Mouse (Mus musculus): ENCODE data around the gene Plpp4. TPM values are rescaled to one million over a fixed set of nuclear protein-coding genes. Genes with fewer than 3 reads are reported as not detected.

The Plpp4 gene
- total and polyA plus RNA-seq, 3 experiments = not detected

DNA sequence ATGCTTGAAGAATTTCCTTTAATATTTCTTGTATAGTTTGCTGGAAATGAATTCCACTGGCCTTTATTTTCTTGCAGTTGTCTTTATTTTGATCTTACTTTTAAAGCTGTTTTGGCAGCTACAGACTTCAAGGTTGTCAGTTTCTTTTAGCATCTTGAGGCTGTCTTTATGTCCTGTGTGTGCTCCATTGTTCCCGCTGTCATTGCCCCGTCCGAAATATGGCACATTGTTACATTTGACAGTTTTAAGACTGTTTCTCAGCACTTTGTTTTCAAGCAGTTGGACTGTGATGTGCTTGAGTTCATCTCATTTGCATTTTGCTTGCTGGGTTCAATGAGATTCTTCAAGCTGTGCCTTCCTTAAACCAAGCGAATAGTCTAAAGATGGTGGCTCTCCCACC, 17.0 kb downstream of the Plpp4 start:
- dilution Hi-C loops (cut with MboI; ENCODE audit: extremely low pct_ligation_motif_present, extremely low pct_unique_long_range_greater_than_20kb, low sequenced_read_pairs) = no loop called here
- H3K9ac ChIP-seq (ENCODE audit: insufficient read depth, low read depth) = no peak overlapping the region
- H3K27ac ChIP-seq (ENCODE audit: insufficient read depth, low read depth) = no peak overlapping the region
- no peaks in the 10 kb centered on the region for H3K4me1 ChIP-seq (ENCODE audit: control insufficient read depth in 1 of 2, insufficient read depth in 2 of 2)
- in situ Hi-C loops (cut with MboI; ENCODE audit: low pct_ligation_motif_present, low pct_unique_long_range_greater_than_20kb, low sequenced_read_pairs) = no loop called here
- no peak overlapping the region for H3K4me2 ChIP-seq (ENCODE audit: insufficient read depth, low read depth, poor library complexity, severe bottlenecking)
- H3K79me2 ChIP-seq (replicated peaks; ENCODE audit: control insufficient read depth, extremely low read depth, insufficient read depth, poor library complexity, severe bottlenecking) = no peaks in the 10 kb centered on the region
- peaks cover 45% of the 10 kb centered on the region for H3K27me3 ChIP-seq (replicated peaks)
- no peak overlapping the region for H3K4me3 ChIP-seq (replicated peaks in 1 of 3; ENCODE audit: low read depth in 2 of 3, low read length in 2 of 3, poor library complexity in 1 of 3)
- no peaks in the 10 kb centered on the region for H3K36me3 ChIP-seq (replicated peaks in 1 of 2; ENCODE audit: control insufficient read depth in 1 of 2, insufficient read depth in 1 of 2, low read length in 1 of 2)
- TF ChIP-seq RCOR1 (conservative IDR thresholded peaks at IDR 0.05; ENCODE audit: low read depth, low read length) (no peak), NELFE (IDR thresholded peaks at IDR 0.05; ENCODE audit: low read depth, low read length) (no peak), ZC3H11A (IDR thresholded peaks at IDR 0.05; ENCODE audit: low read depth, low read length) (no peak), MYC (IDR thresholded peaks at IDR 0.05; ENCODE audit: low read depth, low read length) (no peak), MAFK (IDR thresholded peaks at IDR 0.05; ENCODE audit: insufficient replicate concordance, low read length) (no peak)
- no peaks in the 10 kb centered on the region for H3K9me3 ChIP-seq (replicated peaks; ENCODE audit: low read length)
- no peak for DNase-seq (ENCODE audit: extremely low read depth)

GRCm38 (mm10) chr7:129274726-129275125, 17.9 kb downstream of the Plpp4 start:
- Histone ChIP-seq H3K27ac (ENCODE audit: insufficient read depth, low read depth) (no peak overlapping the region), H3K79me2 (replicated peaks; ENCODE audit: control insufficient read depth, extremely low read depth, insufficient read depth, poor library complexity, severe bottlenecking) (no peaks in the 10 kb centered on the region), H3K36me3 (replicated peaks in 1 of 2; ENCODE audit: control insufficient read depth in 1 of 2, insufficient read depth in 1 of 2, low read length in 1 of 2) (no peaks in the 10 kb centered on the region), H3K9ac (ENCODE audit: insufficient read depth, low read depth) (no peak overlapping the region), H3K4me2 (ENCODE audit: insufficient read depth, low read depth, poor library complexity, severe bottlenecking) (no peak overlapping the region), H3K27me3 (replicated peaks) (peaks cover 53% of the 10 kb centered on the region), H3K4me3 (replicated peaks in 1 of 3; ENCODE audit: low read depth in 2 of 3, low read length in 2 of 3, poor library complexity in 1 of 3) (no peak overlapping the region), H3K9me3 (replicated peaks; ENCODE audit: low read length) (no peaks in the 10 kb centered on the region), H3K4me1 (ENCODE audit: control insufficient read depth in 1 of 2, insufficient read depth in 2 of 2) (no peaks in the 10 kb centered on the region)
- dilution Hi-C loops (cut with MboI; ENCODE audit: extremely low pct_ligation_motif_present, extremely low pct_unique_long_range_greater_than_20kb, low sequenced_read_pairs) = no loop called here
- DNase-seq (ENCODE audit: extremely low read depth) = no peak
- TF ChIP-seq TCF12 (IDR thresholded peaks at IDR 0.05; ENCODE audit: low read depth, low read length) (no peak), RCOR1 (conservative IDR thresholded peaks at IDR 0.05; ENCODE audit: low read depth, low read length) (no peak), GABPA (IDR thresholded peaks at IDR 0.05; ENCODE audit: insufficient replicate concordance, low read depth, low read length) (no peak)
- in situ Hi-C loops (cut with MboI; ENCODE audit: low pct_ligation_motif_present, low pct_unique_long_range_greater_than_20kb, low sequenced_read_pairs) = no loop called here

- DNase-seq (ENCODE audit: extremely low read depth) = no peak
- TF ChIP-seq ZMIZ1 (IDR thresholded peaks at IDR 0.05; ENCODE audit: low read depth, low read length) = no peak
- TF ChIP-seq RCOR1 (conservative IDR thresholded peaks at IDR 0.05; ENCODE audit: low read depth, low read length) = no peak
- no peak overlapping the region for H3K9ac ChIP-seq (ENCODE audit: insufficient read depth, low read depth)
- in situ Hi-C loops (cut with MboI; ENCODE audit: low pct_ligation_motif_present, low pct_unique_long_range_greater_than_20kb, low sequenced_read_pairs) (no loop called here), dilution Hi-C loops (cut with MboI; ENCODE audit: extremely low pct_ligation_motif_present, extremely low pct_unique_long_range_greater_than_20kb, low sequenced_read_pairs) (no loop called here)
- no peak overlapping the region for H3K4me2 ChIP-seq (ENCODE audit: insufficient read depth, low read depth, poor library complexity, severe bottlenecking)
- H3K79me2 ChIP-seq (replicated peaks; ENCODE audit: control insufficient read depth, extremely low read depth, insufficient read depth, poor library complexity, severe bottlenecking) = no peaks in the 10 kb centered on the region
- H3K9me3 ChIP-seq (replicated peaks; ENCODE audit: low read length) = no peaks in the 10 kb centered on the region
- no peak overlapping the region for H3K4me3 ChIP-seq (replicated peaks in 1 of 3; ENCODE audit: low read depth in 2 of 3, low read length in 2 of 3, poor library complexity in 1 of 3)
- H3K36me3 ChIP-seq (replicated peaks in 1 of 2; ENCODE audit: control insufficient read depth in 1 of 2, insufficient read depth in 1 of 2, low read length in 1 of 2) = no peaks in the 10 kb centered on the region
- peaks cover 64% of the 10 kb centered on the region for H3K27me3 ChIP-seq (replicated peaks)
- no peaks in the 10 kb centered on the region for H3K4me1 ChIP-seq (ENCODE audit: control insufficient read depth in 1 of 2, insufficient read depth in 2 of 2)
- H3K27ac ChIP-seq (ENCODE audit: insufficient read depth, low read depth) = no peak overlapping the region
These were observed 20.9 kb downstream of the Plpp4 start for GRCm38 (mm10) chr7:129277751-129278150.
